Mouse (Mus musculus): ENCODE measurements at regions not wholly inside any gene's neighbourhood (a gene's known extent, or its start where the extent isn't known, plus 50 kb on each side); places are given as distances from the start of the nearest gene placed in this dataset.

- H3K4me1 ChIP-seq: no peaks in the 10 kb centered on the region
- no peak overlapping the region for H3K27ac ChIP-seq
- no peak for ATAC-seq (ENCODE audit: low FRiP score, low read depth)
- H3K4me2 ChIP-seq (replicated peaks): no peak overlapping the region
- no peak overlapping the region for H3K4me3 ChIP-seq
- no peaks in the 10 kb centered on the region for H3K27me3 ChIP-seq (replicated peaks)
- no peaks in the 10 kb centered on the region for H3K36me3 ChIP-seq
- no peak overlapping the region for H3K9ac ChIP-seq
- WGBS: 84% methylated on average over 4 of the region's 4 CpGs
- no peaks in the 10 kb centered on the region for H3K9me3 ChIP-seq
These were observed 95.0 kb upstream of the Runx1 start for GRCm38 (mm10) chr16:92920947-92921346.

- 93% methylated on average over 2 of the region's 2 CpGs for WGBS
These were observed 91.4 kb upstream of the Runx1 start for GRCm38 (mm10) chr16:92917356-92917755.

GRCm38 (mm10) chr16:92915651-92916050 is 89.7 kb upstream of the Runx1 start:
- Histone ChIP-seq H3K4me2 (replicated peaks) (no peak overlapping the region), H3K9ac (no peak overlapping the region), H3K4me3 (no peak overlapping the region), H3K36me3 (no peaks in the 10 kb centered on the region), H3K4me1 (no peaks in the 10 kb centered on the region), H3K27ac (no peak overlapping the region), H3K9me3 (no peaks in the 10 kb centered on the region), H3K27me3 (replicated peaks) (no peaks in the 10 kb centered on the region)
- WGBS: 78% methylated on average over 6 of the region's 6 CpGs
- ATAC-seq (ENCODE audit: low FRiP score, low read depth): no peak

More at GRCm38 (mm10) chr16:92917356-92917755, 91.4 kb upstream of the Runx1 start:
- Histone ChIP-seq H3K4me2 (replicated peaks) (no peak overlapping the region), H3K27me3 (replicated peaks) (no peaks in the 10 kb centered on the region), H3K4me3 (no peak overlapping the region), H3K27ac (no peak overlapping the region), H3K9me3 (no peaks in the 10 kb centered on the region), H3K36me3 (no peaks in the 10 kb centered on the region), H3K4me1 (no peaks in the 10 kb centered on the region), H3K9ac (no peak overlapping the region)
- ATAC-seq (ENCODE audit: low FRiP score, low read depth): no peak

GRCm38 (mm10) chr16:92906873-92907272 is 80.9 kb upstream of the Runx1 start:
- H3K9ac ChIP-seq: no peak overlapping the region

GRCm38 (mm10) chr16:92905626-92906025 is 79.7 kb upstream of the Runx1 start:
- no peak overlapping the region for H3K9ac ChIP-seq
- H3K36me3 ChIP-seq: no peaks in the 10 kb centered on the region
- 93% methylated on average over 6 of the region's 6 CpGs for WGBS
- no peaks in the 10 kb centered on the region for H3K27me3 ChIP-seq (replicated peaks)
- no peak overlapping the region for H3K27ac ChIP-seq
- no peak for ATAC-seq (ENCODE audit: low FRiP score, low read depth)
- no peak overlapping the region for H3K4me2 ChIP-seq (replicated peaks)
- peaks cover 5% of the 10 kb centered on the region; the same call in 1 of the 2 replicates for H3K4me1 ChIP-seq
- no peak overlapping the region for H3K4me3 ChIP-seq
- no peaks in the 10 kb centered on the region for H3K9me3 ChIP-seq

More at GRCm38 (mm10) chr16:92906873-92907272, 80.9 kb upstream of the Runx1 start:
- H3K36me3 ChIP-seq: no peaks in the 10 kb centered on the region
- no peaks in the 10 kb centered on the region for H3K27me3 ChIP-seq (replicated peaks)
- no peak overlapping the region for H3K4me3 ChIP-seq
- WGBS: 96% methylated on average over 4 of the region's 4 CpGs
- no peak overlapping the region for H3K4me2 ChIP-seq (replicated peaks)
- peaks cover 5% of the 10 kb centered on the region; the same call in 1 of the 2 replicates for H3K4me1 ChIP-seq
- no peak for ATAC-seq (ENCODE audit: low FRiP score, low read depth)
- no peaks in the 10 kb centered on the region for H3K9me3 ChIP-seq
- no peak overlapping the region for H3K27ac ChIP-seq

- Histone ChIP-seq H3K27ac (no peak overlapping the region), H3K36me3 (no peaks in the 10 kb centered on the region), H3K9me3 (no peaks in the 10 kb centered on the region), H3K4me2 (replicated peaks) (no peak overlapping the region), H3K27me3 (replicated peaks) (no peaks in the 10 kb centered on the region), H3K9ac (no peak overlapping the region), H3K4me1 (peaks cover 5% of the 10 kb centered on the region; the same call in 1 of the 2 replicates), H3K4me3 (no peak overlapping the region)
- WGBS: 65% methylated on average over 9 of the region's 9 CpGs
- no peak for ATAC-seq (ENCODE audit: low FRiP score, low read depth)
These were observed 78.0 kb upstream of the Runx1 start for GRCm38 (mm10) chr16:92903892-92904473.

- no peak for ATAC-seq (ENCODE audit: low FRiP score, low read depth)
- H3K4me3 ChIP-seq: no peak overlapping the region
- no peaks in the 10 kb centered on the region for H3K36me3 ChIP-seq
- no peaks in the 10 kb centered on the region for H3K27me3 ChIP-seq (replicated peaks)
- peaks cover 5% of the 10 kb centered on the region; the same call in 1 of the 2 replicates for H3K4me1 ChIP-seq
- H3K27ac ChIP-seq: no peak overlapping the region
- 81% methylated on average over 7 of the region's 7 CpGs for WGBS
- H3K4me2 ChIP-seq (replicated peaks): no peak overlapping the region
- no peaks in the 10 kb centered on the region for H3K9me3 ChIP-seq
- H3K9ac ChIP-seq: no peak overlapping the region
These were observed 77.5 kb upstream of the Runx1 start for GRCm38 (mm10) chr16:92903486-92903885.

- ATAC-seq (ENCODE audit: low FRiP score, low read depth): no peak
- Histone ChIP-seq H3K4me2 (replicated peaks) (no peak overlapping the region), H3K27me3 (replicated peaks) (no peaks in the 10 kb centered on the region), H3K27ac (no peak overlapping the region), H3K9me3 (no peaks in the 10 kb centered on the region), H3K9ac (no peak overlapping the region), H3K4me3 (no peak overlapping the region), H3K4me1 (no peaks in the 10 kb centered on the region), H3K36me3 (no peaks in the 10 kb centered on the region)
- 88% methylated on average over 1 of the region's 1 CpGs for WGBS
These were observed 73.8 kb upstream of the Runx1 start for GRCm38 (mm10) chr16:92899704-92900103.

- Histone ChIP-seq H3K4me3 (no peak overlapping the region), H3K9me3 (no peaks in the 10 kb centered on the region), H3K4me2 (replicated peaks) (no peak overlapping the region), H3K27ac (no peak overlapping the region), H3K36me3 (no peaks in the 10 kb centered on the region), H3K4me1 (no peaks in the 10 kb centered on the region), H3K9ac (no peak overlapping the region), H3K27me3 (replicated peaks) (no peaks in the 10 kb centered on the region)
- ATAC-seq (ENCODE audit: low FRiP score, low read depth): no peak
- WGBS: 63% methylated on average over 2 of the region's 2 CpGs
These were observed 65.8 kb upstream of the Runx1 start for GRCm38 (mm10) chr16:92891741-92892140.

- H3K4me1 ChIP-seq: no peaks in the 10 kb centered on the region
- H3K27me3 ChIP-seq (replicated peaks): no peaks in the 10 kb centered on the region
- H3K9ac ChIP-seq: no peak overlapping the region
- no peaks in the 10 kb centered on the region for H3K36me3 ChIP-seq
- no peak for ATAC-seq (ENCODE audit: low FRiP score, low read depth)
- WGBS: 84% methylated on average over 3 of the region's 3 CpGs
- no peaks in the 10 kb centered on the region for H3K9me3 ChIP-seq
- no peak overlapping the region for H3K4me2 ChIP-seq (replicated peaks)
- no peak overlapping the region for H3K27ac ChIP-seq
- H3K4me3 ChIP-seq: no peak overlapping the region
These were observed 64.8 kb upstream of the Runx1 start for GRCm38 (mm10) chr16:92890713-92891112.

GRCm38 (mm10) chr16:92889537-92889936 is 63.6 kb upstream of the Runx1 start:
- WGBS: 91% methylated on average over 10 of the region's 10 CpGs
- no peak for ATAC-seq (ENCODE audit: low FRiP score, low read depth)
- H3K4me3 ChIP-seq: no peak overlapping the region
- no peaks in the 10 kb centered on the region for H3K9me3 ChIP-seq
- H3K4me1 ChIP-seq: no peaks in the 10 kb centered on the region
- H3K9ac ChIP-seq: no peak overlapping the region
- no peaks in the 10 kb centered on the region for H3K27me3 ChIP-seq (replicated peaks)
- no peaks in the 10 kb centered on the region for H3K36me3 ChIP-seq
- no peak overlapping the region for H3K27ac ChIP-seq
- H3K4me2 ChIP-seq (replicated peaks): no peak overlapping the region

- H3K9ac ChIP-seq: no peak overlapping the region
- H3K4me2 ChIP-seq (replicated peaks): no peak overlapping the region
- no peaks in the 10 kb centered on the region for H3K36me3 ChIP-seq
- H3K4me1 ChIP-seq: 0 out of 2 replicates have a peak, but pooled peaks cover 4% of the 10 kb centered on the region
- no peaks in the 10 kb centered on the region for H3K9me3 ChIP-seq
- 91% methylated on average over 3 of the region's 3 CpGs for WGBS
- no peak for ATAC-seq (ENCODE audit: low FRiP score, low read depth)
- no peak overlapping the region for H3K27ac ChIP-seq
- H3K27me3 ChIP-seq (replicated peaks): no peaks in the 10 kb centered on the region
- no peak overlapping the region for H3K4me3 ChIP-seq
These were observed 60.3 kb upstream of the Runx1 start for GRCm38 (mm10) chr16:92886226-92886625.

GRCm38 (mm10) chr16:92883821-92884272 is 57.9 kb upstream of the Runx1 start:
- H3K4me3 ChIP-seq: no peak overlapping the region
- no peaks in the 10 kb centered on the region for H3K27me3 ChIP-seq (replicated peaks)
- H3K9me3 ChIP-seq: no peaks in the 10 kb centered on the region
- H3K36me3 ChIP-seq: no peaks in the 10 kb centered on the region
- H3K9ac ChIP-seq: no peak overlapping the region
- H3K27ac ChIP-seq: no peak overlapping the region
- no peak for ATAC-seq (ENCODE audit: low FRiP score, low read depth)
- 0 out of 2 replicates have a peak, but pooled peaks cover 4% of the 10 kb centered on the region for H3K4me1 ChIP-seq
- no peak overlapping the region for H3K4me2 ChIP-seq (replicated peaks)
- 62% methylated on average over 12 of the region's 12 CpGs for WGBS
